Mouse (Mus musculus) heart, embryonic 13.5 days (tissue): Measurements from ENCODE around the gene Fmnl3. TPM values are rescaled to one million over a fixed set of nuclear protein-coding genes. Genes with fewer than 3 reads are reported as not detected.
"Not testable (repeated sequence)": the region's sequence is repeated elsewhere in the genome, so short reads cannot be mapped to it uniquely, and the experiment has no call there.

Source experiments
- ATAC-seq: fragments of 200-750 bp; cut with Nextera tagmentation; 2 replicates; pipeline ENCODE4 v1.8.0; 2017; ENCODE audit warnings: moderate TSS enrichment; ENCODE audit not compliant: insufficient number of reproducible peaks, low FRiP score, low TSS enrichment; ENCODE audit errors: extremely low read depth
- H3K27ac ChIP-seq: fragments of 300-500 bp; sonication (generic); replicated peaks from 2 replicates; pipeline ENCODE4 v1.5.1; 2015; ENCODE audit warnings: moderate library complexity, mild to moderate bottlenecking, inconsistent platforms
- H3K27me3 ChIP-seq: fragments of 300-500 bp; sonication (generic); replicated peaks from 2 replicates; pipeline ENCODE4 v1.6.1; 2015; ENCODE audit warnings: mild to moderate bottlenecking, inconsistent platforms
- H3K36me3 ChIP-seq: fragments of 300-500 bp; sonication (generic); 2 replicates; pipeline ENCODE4 v1.6.1; 2015; ENCODE audit warnings: mild to moderate bottlenecking, inconsistent platforms
- H3K4me1 ChIP-seq: fragments of 300-500 bp; sonication (generic); 2 replicates; pipeline ENCODE4 v1.6.1; 2015; ENCODE audit warnings: inconsistent platforms
- H3K4me2 ChIP-seq: fragments of 300-500 bp; sonication (generic); 2 replicates; pipeline ENCODE4 v1.6.1; 2015; ENCODE audit warnings: inconsistent platforms, mild to moderate bottlenecking, moderate library complexity
- H3K4me3 ChIP-seq: fragments of 300-500 bp; sonication (generic); 2 replicates; pipeline ENCODE4 v1.5.1; 2015; ENCODE audit warnings: moderate library complexity, mild to moderate bottlenecking, inconsistent platforms
- H3K9ac ChIP-seq: fragments of 300-500 bp; sonication (generic); 2 replicates; pipeline ENCODE4 v1.6.1; 2015; ENCODE audit warnings: inconsistent platforms, mild to moderate bottlenecking, moderate library complexity
- H3K9me3 ChIP-seq: fragments of 300-500 bp; sonication (generic); 2 replicates; pipeline ENCODE4 v1.6.1; 2016; ENCODE audit warnings: inconsistent platforms
- WGBS: fragments of 180-500 bp; shearing (Covaris S2); methylation state at CpG from one replicate; pipeline ENCODE4 v1.1.7; 2015; ENCODE audit warnings: mixed read lengths; 5-methylcytosine and 5-hydroxymethylcytosine counted together
- polyA plus RNA-seq: library from polyadenylated mRNA; unstranded; fragments of >200 nt; fragmentation: Nextera tagmentation; extraction: Ambion mirVana; gene quantifications from 2 replicates; pipeline ENCODE4 v1.2.1, GENCODE M21; 2015

The Fmnl3 gene
- polyA plus RNA-seq, 1 experiment from 2014 or later: 13.0 TPM

DNA sequence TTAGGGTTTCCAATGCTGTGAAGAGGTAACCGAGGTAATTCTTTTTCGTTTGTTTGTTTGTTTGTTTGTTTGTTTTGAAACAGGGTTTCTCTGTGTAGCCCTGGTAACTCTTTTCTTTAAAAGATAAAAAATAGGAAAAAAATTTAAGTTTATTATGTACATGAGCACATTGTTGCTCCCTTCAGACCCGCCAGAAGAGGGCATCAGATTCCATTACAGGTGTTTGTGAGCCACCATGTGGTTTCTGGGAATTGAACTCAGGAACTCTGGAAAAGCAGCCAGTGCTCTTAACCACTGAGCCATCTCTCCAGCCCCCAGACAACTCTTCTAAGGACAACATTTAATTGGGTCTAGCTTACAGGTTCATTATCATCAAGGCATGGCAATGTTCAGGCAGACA, 15.8 kb upstream of the Fmnl3 start:
- not testable (repeated sequence) for H3K4me3 ChIP-seq, H3K36me3 ChIP-seq, H3K27ac ChIP-seq, H3K9ac ChIP-seq, H3K27me3 ChIP-seq, H3K4me1 ChIP-seq, H3K9me3 ChIP-seq, ATAC-seq, H3K4me2 ChIP-seq
- WGBS: 60% methylated on average over 3 of the region's 3 CpGs

DNA sequence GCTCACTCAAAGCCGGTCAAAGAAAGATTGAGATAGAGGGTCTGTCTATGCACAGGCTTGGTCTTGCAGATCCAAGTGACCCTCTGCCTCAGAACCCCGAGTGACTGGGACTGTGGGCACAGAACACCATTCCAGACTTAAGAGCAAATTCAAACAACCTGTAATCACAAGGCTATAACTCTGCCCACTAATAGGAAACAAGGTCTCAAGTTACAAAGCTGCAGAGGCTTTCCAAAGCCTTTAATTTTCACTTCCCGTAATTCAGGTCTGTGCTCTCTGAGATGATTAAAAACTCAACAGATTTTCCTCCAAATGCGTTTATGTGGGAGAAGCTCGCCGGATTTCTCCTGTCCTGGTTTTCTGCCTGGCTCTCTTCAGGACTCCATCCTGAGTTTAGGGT, 13.8 kb upstream of the Fmnl3 start:
- Histone ChIP-seq H3K4me2 (no peak overlapping the region), H3K27ac (no peak overlapping the region), H3K27me3 (no peaks in the 10 kb centered on the region), H3K9me3 (no peaks in the 10 kb centered on the region), H3K36me3 (no peaks in the 10 kb centered on the region), H3K9ac (no peak overlapping the region), H3K4me3 (no peak overlapping the region), H3K4me1 (no peaks in the 10 kb centered on the region; the same call in 1 of the 2 replicates)
- 60% methylated on average over 6 of the region's 6 CpGs for WGBS
- no peak for ATAC-seq

DNA sequence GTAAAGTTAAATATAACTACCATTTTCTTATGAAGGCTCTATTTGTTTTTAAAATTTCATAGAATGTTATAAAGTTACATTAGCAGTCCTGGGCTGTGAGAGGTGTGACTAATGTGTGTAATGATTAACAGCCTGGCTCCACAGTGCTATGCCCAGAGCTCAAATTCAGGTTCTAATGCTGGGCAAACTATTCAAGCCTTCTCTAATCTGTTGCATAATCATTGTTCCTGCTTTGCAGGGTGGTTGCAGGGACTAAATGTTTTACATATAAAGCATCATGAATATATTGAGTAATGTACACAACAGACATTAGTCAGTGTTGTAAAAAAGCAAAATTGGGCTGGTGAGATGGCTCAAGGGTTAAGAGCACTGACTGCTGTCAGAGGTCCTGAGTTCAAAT, 12.6 kb upstream of the Fmnl3 start:
- no peaks in the 10 kb centered on the region for H3K36me3 ChIP-seq
- H3K9me3 ChIP-seq: peaks cover 3% of the 10 kb centered on the region; the same call in 1 of the 2 replicates
- H3K4me1 ChIP-seq: no peaks in the 10 kb centered on the region; the same call in 1 of the 2 replicates
- H3K4me2 ChIP-seq: no peak overlapping the region
- H3K4me3 ChIP-seq: no peak overlapping the region
- H3K27ac ChIP-seq: no peak overlapping the region
- H3K27me3 ChIP-seq: no peaks in the 10 kb centered on the region
- no peak for ATAC-seq
- no peak overlapping the region for H3K9ac ChIP-seq

DNA sequence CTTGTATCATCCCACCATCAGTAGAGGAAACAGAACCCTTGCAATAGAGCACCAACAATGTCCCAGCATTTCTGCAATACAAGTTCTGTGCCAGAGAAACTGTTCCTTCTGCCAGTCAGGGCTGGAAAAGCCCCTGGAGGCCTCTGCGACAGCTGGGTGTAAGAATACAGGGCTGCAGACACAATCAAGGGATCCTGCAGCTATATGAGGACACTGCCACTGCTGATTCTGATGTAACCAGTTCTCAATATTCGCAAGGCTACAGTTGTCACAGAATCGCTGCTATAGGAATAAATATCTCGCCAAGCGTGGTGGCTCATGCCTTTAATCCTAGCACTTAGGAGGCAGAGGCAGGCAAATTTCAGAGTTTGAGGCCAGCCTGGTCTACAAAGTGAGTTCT, 6.0 kb upstream of the Fmnl3 start:
- H3K4me2 ChIP-seq: no peak overlapping the region
- H3K9me3 ChIP-seq: peaks cover 3% of the 10 kb centered on the region; the same call in 1 of the 2 replicates
- peaks cover 3% of the 10 kb centered on the region; the same call in 1 of the 2 replicates for H3K27me3 ChIP-seq
- no peak for ATAC-seq
- H3K36me3 ChIP-seq: no peaks in the 10 kb centered on the region
- no peaks in the 10 kb centered on the region for H3K4me1 ChIP-seq
- 84% methylated on average over 5 of the region's 5 CpGs for WGBS
- no peak overlapping the region for H3K4me3 ChIP-seq
- H3K27ac ChIP-seq: no peak overlapping the region
- no peak overlapping the region for H3K9ac ChIP-seq

DNA sequence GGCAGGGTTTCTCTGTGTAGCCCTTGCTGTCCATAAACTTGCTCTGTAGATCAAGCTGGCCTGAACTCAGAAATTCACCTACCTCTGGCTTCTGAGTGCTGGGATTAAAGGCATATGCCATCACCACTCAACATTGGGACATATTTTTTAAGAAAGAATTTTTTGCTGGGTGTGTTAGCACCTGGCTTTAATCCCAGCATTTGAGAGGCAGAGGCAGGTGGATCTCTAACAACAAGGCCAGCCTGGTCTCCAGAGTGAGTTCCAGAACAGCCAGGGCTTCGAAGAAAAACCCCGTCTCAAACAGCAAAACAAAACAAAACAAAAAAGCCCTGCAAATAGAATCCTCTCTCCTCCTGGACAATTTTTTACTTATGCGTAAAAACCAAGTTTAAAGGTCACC, 5.3 kb upstream of the Fmnl3 start:
- Histone ChIP-seq H3K27me3 (peaks cover 3% of the 10 kb centered on the region; the same call in 1 of the 2 replicates), H3K36me3 (no peaks in the 10 kb centered on the region), H3K27ac (no peak overlapping the region), H3K4me2 (no peak overlapping the region), H3K4me3 (no peak overlapping the region), H3K9me3 (peaks cover 3% of the 10 kb centered on the region; the same call in 1 of the 2 replicates), H3K9ac (no peak overlapping the region), H3K4me1 (peaks cover 1% of the 10 kb centered on the region; the same call in 1 of the 2 replicates)
- no peak for ATAC-seq
- 73% methylated on average over 3 of the region's 3 CpGs for WGBS

DNA sequence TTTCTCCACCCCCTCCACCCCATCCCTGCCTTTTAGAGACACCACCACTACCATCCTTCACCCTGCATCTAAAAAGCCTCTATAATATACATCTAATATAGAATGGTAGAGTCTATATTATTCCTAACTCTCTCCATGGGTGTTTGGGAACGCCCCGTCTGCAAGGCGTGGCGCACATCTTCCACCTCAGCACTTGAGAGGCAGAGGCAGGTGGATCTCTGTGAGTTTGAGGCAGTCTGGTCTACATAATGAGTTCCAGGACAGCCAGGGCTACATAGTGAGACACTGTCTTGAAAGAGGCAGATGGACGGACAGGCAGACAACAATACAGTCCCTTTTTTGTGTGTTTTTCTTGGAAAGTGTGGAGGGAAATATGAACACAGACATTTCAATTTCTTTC, 4.8 kb upstream of the Fmnl3 start:
- Histone ChIP-seq H3K4me1 (peaks cover 2% of the 10 kb centered on the region; the same call in 1 of the 2 replicates), H3K27me3 (peaks cover 3% of the 10 kb centered on the region; the same call in 1 of the 2 replicates), H3K4me2 (no peak overlapping the region), H3K27ac (no peak overlapping the region), H3K36me3 (no peaks in the 10 kb centered on the region), H3K9ac (no peak overlapping the region), H3K4me3 (no peak overlapping the region), H3K9me3 (peaks cover 3% of the 10 kb centered on the region; the same call in 1 of the 2 replicates)
- ATAC-seq: no peak
- WGBS: 84% methylated on average over 5 of the region's 5 CpGs

DNA sequence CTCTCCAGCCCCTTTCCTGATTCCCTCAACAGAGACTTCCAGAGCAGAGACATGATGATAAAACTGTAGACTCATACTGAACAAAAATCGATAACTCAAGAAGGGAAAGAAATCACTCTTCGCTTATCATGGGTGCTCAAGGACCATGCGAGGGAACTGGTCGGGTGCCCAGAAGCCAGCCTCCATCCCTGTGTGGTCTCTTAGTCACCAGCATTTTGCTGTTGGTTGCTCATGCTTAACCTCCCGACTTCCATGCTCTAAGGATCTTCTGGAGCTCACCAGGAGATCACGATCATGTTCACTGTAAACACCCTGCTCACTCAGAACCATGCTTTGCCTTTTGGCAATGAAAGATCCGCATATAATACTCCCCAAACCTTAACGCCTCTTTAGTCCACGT, 2.5 kb upstream of the Fmnl3 start:
- H3K4me2 ChIP-seq: no peak overlapping the region
- no peak for ATAC-seq
- H3K36me3 ChIP-seq: no peaks in the 10 kb centered on the region
- WGBS: 68% methylated on average over 9 of the region's 9 CpGs
- H3K9ac ChIP-seq: no peak overlapping the region
- H3K27me3 ChIP-seq: peaks cover 3% of the 10 kb centered on the region; the same call in 1 of the 2 replicates
- H3K4me1 ChIP-seq: peaks cover 17% of the 10 kb centered on the region
- H3K4me3 ChIP-seq: no peak overlapping the region
- H3K27ac ChIP-seq: no peak overlapping the region
- H3K9me3 ChIP-seq: no peaks in the 10 kb centered on the region

DNA sequence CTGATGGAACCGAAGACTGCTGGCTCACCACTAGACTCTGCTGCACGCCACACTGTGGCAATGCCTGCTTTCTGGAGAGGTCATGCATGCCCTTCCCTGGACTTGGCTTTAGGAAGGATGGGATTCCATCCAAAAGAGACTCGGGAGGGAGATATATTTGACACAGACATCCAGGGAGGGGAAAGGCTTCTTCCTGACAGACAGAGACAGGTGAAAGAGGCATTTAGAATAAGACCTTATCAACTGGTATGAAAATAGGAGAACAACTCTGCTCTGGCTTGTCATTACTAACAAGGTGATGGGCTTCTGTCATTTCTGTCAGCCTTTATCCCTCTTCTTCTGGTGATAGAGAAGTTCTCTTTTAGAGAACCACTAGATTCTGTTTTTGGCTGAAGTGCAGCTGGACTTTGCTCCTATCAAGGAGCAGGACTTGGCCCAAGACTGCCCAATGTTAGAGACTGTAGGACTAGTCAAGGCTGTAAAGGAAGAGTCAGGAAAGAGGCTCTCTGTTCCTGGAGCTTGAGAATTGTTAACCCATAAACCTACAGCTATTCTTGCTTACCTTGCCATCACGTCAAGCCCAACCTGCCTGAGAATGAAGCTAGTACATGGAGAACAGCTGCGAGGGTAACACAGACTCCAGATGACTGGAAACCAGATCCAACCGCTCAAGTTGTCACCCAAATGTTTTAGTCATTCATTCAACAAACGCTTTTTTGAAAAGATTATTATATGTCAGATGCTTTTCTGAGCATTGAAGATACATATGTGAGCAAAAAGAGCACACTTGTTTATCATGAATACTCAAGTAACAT, 1.5 kb upstream of the Fmnl3 start:
- H3K9ac ChIP-seq: no peak overlapping the region
- no peaks in the 10 kb centered on the region for H3K36me3 ChIP-seq
- H3K4me3 ChIP-seq: no peak overlapping the region
- peaks cover 3% of the 10 kb centered on the region; the same call in 1 of the 2 replicates for H3K27me3 ChIP-seq
- H3K4me2 ChIP-seq: no peak overlapping the region
- peaks cover 18% of the 10 kb centered on the region for H3K4me1 ChIP-seq
- ATAC-seq: no peak
- 70% methylated on average over 7 of the region's 7 CpGs for whole genome bisulfite sequencing
- H3K27ac ChIP-seq: no peak overlapping the region
- no peaks in the 10 kb centered on the region for H3K9me3 ChIP-seq

DNA sequence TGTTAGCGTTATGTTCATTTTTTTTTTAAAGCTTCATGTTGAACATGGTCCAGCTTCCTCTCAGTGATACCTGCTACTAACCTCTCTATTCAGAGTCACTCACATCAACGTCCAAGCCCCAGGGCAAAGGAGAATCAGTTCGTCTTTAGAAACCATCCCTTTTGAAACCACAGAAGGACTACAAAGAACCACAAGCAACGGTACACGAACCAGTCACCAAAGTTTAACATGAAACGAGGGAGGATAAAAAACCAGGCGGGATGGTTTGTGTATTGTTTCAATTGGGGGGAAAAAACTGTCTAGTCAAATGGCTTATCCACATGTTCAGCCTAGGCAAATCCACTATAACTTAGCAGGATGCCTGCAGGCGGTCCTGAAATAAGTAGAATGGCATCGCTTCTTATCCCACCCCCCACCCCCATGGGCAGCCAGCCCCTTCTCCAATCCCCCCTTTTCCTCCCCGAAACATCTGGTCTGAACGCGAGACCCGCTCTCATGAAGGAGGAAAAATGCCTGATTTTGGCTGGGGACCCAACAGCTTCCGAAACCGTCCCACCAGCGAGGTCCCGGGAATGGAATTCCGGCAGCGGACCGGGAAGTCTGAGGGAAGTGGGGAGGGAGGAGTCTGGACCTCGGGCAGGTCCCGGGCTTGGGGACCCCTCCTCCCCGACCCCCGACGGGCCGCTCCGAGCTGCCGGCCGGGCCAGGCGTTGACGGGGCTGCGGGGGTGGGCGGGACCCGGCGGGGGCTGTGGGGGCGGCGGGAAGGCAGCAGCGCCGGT, 701 bp downstream of the Fmnl3 start:
- ATAC-seq: peak; percentile 40; the same call in 1 of the 2 replicates
- Histone ChIP-seq H3K9me3 (no peaks in the 10 kb centered on the region), H3K27me3 (peaks cover 3% of the 10 kb centered on the region; the same call in 1 of the 2 replicates), H3K4me2 (peak overlapping the region; percentile 72), H3K4me1 (peaks cover 26% of the 10 kb centered on the region), H3K27ac (peak overlapping the region; percentile 89), H3K4me3 (peak overlapping the region; percentile 76), H3K9ac (peak overlapping the region; percentile 98), H3K36me3 (no peaks in the 10 kb centered on the region)
- 1% methylated on average over 32 of the region's 39 CpGs for WGBS

DNA sequence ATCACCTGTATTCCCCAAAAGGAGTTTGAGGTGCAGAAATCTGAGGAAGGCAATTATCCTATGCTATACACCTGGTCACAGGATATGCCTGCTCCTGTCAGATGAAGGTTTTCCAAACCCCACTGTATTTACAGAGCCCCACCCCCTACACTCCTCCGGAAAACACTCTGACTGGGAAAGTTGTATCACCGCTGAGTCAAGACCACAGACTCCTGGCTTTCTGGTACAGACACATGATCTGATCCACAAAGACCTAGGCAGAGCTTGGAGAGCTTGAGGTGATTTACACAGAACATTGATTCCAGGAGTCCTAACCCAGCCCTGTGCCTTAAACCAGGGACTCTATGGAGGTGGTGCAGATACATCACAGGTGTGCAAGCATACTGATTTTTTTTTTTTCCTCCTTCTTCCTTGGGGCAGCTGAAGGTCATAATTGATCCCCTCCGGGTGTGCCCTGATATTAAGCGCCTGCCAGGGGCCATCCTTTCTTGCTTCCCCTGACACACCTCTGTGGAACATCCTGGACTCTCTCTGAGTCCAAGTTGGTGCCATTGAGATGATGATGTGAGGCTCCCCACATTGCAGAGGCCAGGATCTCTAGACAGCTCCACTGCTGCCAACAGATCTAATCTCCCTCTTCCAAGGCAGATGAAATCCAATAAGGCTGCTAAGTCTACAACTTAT, 1.6 kb downstream of the Fmnl3 start:
- Histone ChIP-seq H3K4me2 (peak overlapping the region; percentile 72), H3K27ac (0 out of 2 replicates have a peak overlapping the region, but pooled peaks have one; percentile 25), H3K27me3 (peaks cover 3% of the 10 kb centered on the region; the same call in 1 of the 2 replicates), H3K4me1 (peaks cover 35% of the 10 kb centered on the region), H3K4me3 (peak overlapping the region; percentile 76), H3K9me3 (no peaks in the 10 kb centered on the region), H3K36me3 (no peaks in the 10 kb centered on the region), H3K9ac (peak overlapping the region; percentile 98)
- 49% methylated on average over 4 of the region's 4 CpGs for WGBS
- ATAC-seq: no peak

DNA sequence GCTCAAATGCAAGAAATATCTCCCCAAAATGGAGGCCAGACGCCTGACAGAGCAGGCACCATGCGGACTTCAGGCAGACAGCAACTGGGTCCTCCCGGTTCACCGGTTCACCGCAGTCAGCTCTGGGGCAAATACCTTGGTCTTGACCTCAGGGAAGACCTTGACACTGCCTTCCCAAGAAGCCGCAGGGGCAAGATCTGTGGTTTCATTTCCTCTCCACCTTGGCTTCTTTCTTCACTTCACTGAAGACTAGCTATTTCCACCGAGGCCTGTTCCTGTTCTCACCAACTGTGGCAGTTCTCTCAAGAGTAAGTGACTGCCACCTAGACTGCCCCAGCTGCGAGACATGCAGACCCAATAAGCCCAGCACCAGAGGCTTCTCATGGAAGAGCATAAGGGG, 5.4 kb downstream of the Fmnl3 start:
- Histone ChIP-seq H3K4me3 (no peak overlapping the region), H3K4me2 (no peak overlapping the region), H3K27me3 (no peaks in the 10 kb centered on the region), H3K9ac (peak overlapping the region; percentile 1; the same call in 1 of the 2 replicates), H3K4me1 (peaks cover 43% of the 10 kb centered on the region), H3K36me3 (no peaks in the 10 kb centered on the region), H3K27ac (peak overlapping the region; percentile 66), H3K9me3 (no peaks in the 10 kb centered on the region)
- ATAC-seq: no peak
- 60% methylated on average over 8 of the region's 8 CpGs for WGBS
